Mouse (Mus musculus): ENCODE results near the gene Ambra1.

DNA sequence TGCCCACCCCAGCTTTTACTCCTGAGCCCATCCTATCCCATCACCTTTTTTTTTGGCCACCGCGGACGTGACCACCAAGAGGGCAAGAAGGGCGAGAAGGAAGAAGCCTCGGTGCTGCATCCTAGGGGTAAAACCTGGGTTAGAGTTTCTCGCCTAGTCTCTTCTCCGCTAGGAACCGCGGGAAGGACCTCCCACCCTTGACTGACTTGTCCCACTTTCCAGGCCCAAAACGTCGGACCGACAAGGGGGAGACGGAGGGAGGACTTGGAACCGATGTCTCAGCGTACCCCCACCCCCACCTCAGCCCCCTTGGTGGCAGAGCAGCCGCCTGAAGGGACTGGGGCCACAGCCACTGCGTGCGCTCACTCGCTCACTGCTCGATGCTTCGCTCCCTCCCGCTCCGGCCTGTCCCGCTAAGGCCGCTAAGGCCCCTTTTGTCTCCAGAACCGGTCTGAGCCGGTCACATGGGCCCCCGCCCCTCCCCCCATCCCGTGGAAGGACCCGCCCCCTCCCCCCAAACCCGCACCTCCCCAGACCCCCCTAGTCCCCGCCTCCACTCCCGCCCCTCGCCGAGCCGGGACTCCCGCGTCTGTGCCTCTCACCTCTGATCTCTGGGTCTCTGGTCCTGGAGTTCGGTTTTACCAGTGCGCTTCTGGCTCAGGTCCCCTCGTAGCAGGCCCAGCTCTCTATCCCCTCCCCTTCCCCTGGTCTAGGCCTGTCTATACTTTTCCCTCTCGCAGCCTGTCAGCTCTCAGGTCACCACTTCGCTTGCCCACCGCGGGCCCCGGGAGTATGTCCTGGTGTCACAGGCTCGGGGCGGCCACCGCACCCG, 201.6 kb downstream of the Ambra1 start:
- TF ChIP-seq CTCF (IDR thresholded peaks at IDR 0.05) = no peak
- TF ChIP-seq POLR2A (IDR thresholded peaks at IDR 0.05; ENCODE audit: insufficient read depth, low read depth, low read length) = no peak

Data from heart, adult 2 months (tissue).